Mouse (Mus musculus): Measurements from ENCODE around the gene Crebl2. TPM values are rescaled to one million over a fixed set of nuclear protein-coding genes. Genes with fewer than 3 reads are reported as not detected.

The Crebl2 gene
- total and polyA plus RNA-seq, 3 experiments = 1.4 to 2.2 (median 1.5) TPM

- H3K4me3 ChIP-seq (replicated peaks in 1 of 3; ENCODE audit: low read depth in 2 of 3, low read length in 2 of 3, poor library complexity in 1 of 3) = no peak overlapping the region
- TF ChIP-seq MYC (IDR thresholded peaks at IDR 0.05; ENCODE audit: low read depth, low read length) (no peak), CHD2 (IDR thresholded peaks at IDR 0.05; ENCODE audit: low read length) (no peak), EP300 (IDR thresholded peaks at IDR 0.05; ENCODE audit: low read length) (no peak), BHLHE40 (IDR thresholded peaks at IDR 0.05; ENCODE audit: low read depth, low read length) (no peak), USF1 (IDR thresholded peaks at IDR 0.05; ENCODE audit: low read depth, low read length) (no peak), MEF2A (IDR thresholded peaks at IDR 0.05; ENCODE audit: borderline replicate concordance, low read depth, low read length) (no peak), ETS1 (conservative IDR thresholded peaks at IDR 0.05; ENCODE audit: low read depth, low read length) (no peak), SIN3A (IDR thresholded peaks at IDR 0.05; ENCODE audit: low read length) (no peak), SMC3 (IDR thresholded peaks at IDR 0.05; ENCODE audit: low read depth, low read length) (no peak), NELFE (IDR thresholded peaks at IDR 0.05; ENCODE audit: low read depth, low read length) (no peak), NRF1 (IDR thresholded peaks at IDR 0.05; ENCODE audit: low read depth, low read length) (no peak), PAX5 (IDR thresholded peaks at IDR 0.05; ENCODE audit: low read length) (no peak), ZMIZ1 (IDR thresholded peaks at IDR 0.05; ENCODE audit: low read depth, low read length) (no peak), E2F4 (IDR thresholded peaks at IDR 0.05; ENCODE audit: insufficient replicate concordance, low read depth, low read length) (no peak), IRF4 (IDR thresholded peaks at IDR 0.05; ENCODE audit: low read depth, low read length) (no peak), GABPA (IDR thresholded peaks at IDR 0.05; ENCODE audit: insufficient replicate concordance, low read depth, low read length) (no peak), TCF12 (IDR thresholded peaks at IDR 0.05; ENCODE audit: low read depth, low read length) (no peak), JUN (IDR thresholded peaks at IDR 0.05; ENCODE audit: insufficient read depth, low read depth, low read length) (no peak), JUND (conservative IDR thresholded peaks at IDR 0.05; ENCODE audit: low read depth, low read length) (no peak)
- H3K36me3 ChIP-seq (replicated peaks in 1 of 2; ENCODE audit: control insufficient read depth in 1 of 2, insufficient read depth in 1 of 2, low read length in 1 of 2) = peaks cover 6 to 19% of the 10 kb centered on the region in 2 experiments
- H3K4me1 ChIP-seq (ENCODE audit: control insufficient read depth in 1 of 2, insufficient read depth in 2 of 2) = no peaks in the 10 kb centered on the region
- H3K9me3 ChIP-seq (replicated peaks; ENCODE audit: low read length) = no peaks in the 10 kb centered on the region
- no peaks in the 10 kb centered on the region for H3K27me3 ChIP-seq (replicated peaks)
- H3K79me2 ChIP-seq (replicated peaks; ENCODE audit: control insufficient read depth, extremely low read depth, insufficient read depth, poor library complexity, severe bottlenecking) = no peaks in the 10 kb centered on the region
- no peak overlapping the region for H3K27ac ChIP-seq (ENCODE audit: insufficient read depth, low read depth)
- no peak overlapping the region for H3K4me2 ChIP-seq (ENCODE audit: insufficient read depth, low read depth, poor library complexity, severe bottlenecking)
- no peak for DNase-seq (ENCODE audit: extremely low read depth)
- dilution Hi-C loops (cut with MboI; ENCODE audit: extremely low pct_ligation_motif_present, extremely low pct_unique_long_range_greater_than_20kb, low sequenced_read_pairs) = no loop called here
- H3K9ac ChIP-seq (ENCODE audit: insufficient read depth, low read depth) = no peak overlapping the region
- in situ Hi-C loops (cut with MboI; ENCODE audit: low pct_ligation_motif_present, low pct_unique_long_range_greater_than_20kb, low sequenced_read_pairs) = no loop called here
Observed at GRCm38 (mm10) chr6:134877276-134877675, 47.3 kb downstream of the Crebl2 start.

DNA sequence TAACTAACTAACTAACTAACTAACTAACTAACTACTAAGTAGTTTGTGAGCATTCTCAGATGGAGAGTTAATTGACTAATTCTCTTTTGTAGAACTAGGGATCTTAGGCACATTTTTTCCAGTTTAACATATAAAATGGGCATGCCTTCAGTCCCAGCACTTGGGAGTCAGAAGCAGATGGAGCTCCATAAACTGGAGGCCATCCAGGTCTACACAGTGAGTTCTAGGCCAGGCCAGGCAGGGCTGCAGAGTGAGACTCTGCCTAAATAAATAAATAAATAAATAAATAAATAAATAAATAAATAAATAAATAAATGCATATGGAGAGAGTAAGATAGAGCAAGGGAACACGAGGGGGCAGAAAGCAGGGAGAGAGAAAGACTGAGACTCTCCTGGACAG, 47.9 kb downstream of the Crebl2 start:
- no peak overlapping the region for H3K4me2 ChIP-seq (ENCODE audit: insufficient read depth, low read depth, poor library complexity, severe bottlenecking)
- H3K36me3 ChIP-seq (replicated peaks in 1 of 2; ENCODE audit: control insufficient read depth in 1 of 2, insufficient read depth in 1 of 2, low read length in 1 of 2) = peaks cover 6 to 19% of the 10 kb centered on the region in 2 experiments
- H3K27me3 ChIP-seq (replicated peaks) = no peaks in the 10 kb centered on the region
- dilution Hi-C loops (cut with MboI; ENCODE audit: extremely low pct_ligation_motif_present, extremely low pct_unique_long_range_greater_than_20kb, low sequenced_read_pairs) = no loop called here
- no peak overlapping the region for H3K4me3 ChIP-seq (replicated peaks in 1 of 3; ENCODE audit: low read depth in 2 of 3, low read length in 2 of 3, poor library complexity in 1 of 3)
- no peak overlapping the region for H3K27ac ChIP-seq (ENCODE audit: insufficient read depth, low read depth)
- no peak for DNase-seq (ENCODE audit: extremely low read depth)
- TF ChIP-seq ZNF384 (IDR thresholded peaks at IDR 0.05; ENCODE audit: low read depth, low read length) (no peak), HCFC1 (IDR thresholded peaks at IDR 0.05; ENCODE audit: low read depth, low read length) (no peak), NELFE (IDR thresholded peaks at IDR 0.05; ENCODE audit: low read depth, low read length) (no peak), ETS1 (conservative IDR thresholded peaks at IDR 0.05; ENCODE audit: low read depth, low read length) (no peak), ZKSCAN1 (IDR thresholded peaks at IDR 0.05; ENCODE audit: borderline replicate concordance, low read depth, low read length) (no peak), CTCF (conservative IDR thresholded peaks at IDR 0.05 in 1 of 2, IDR thresholded peaks at IDR 0.05 in 1 of 2; ENCODE audit: low read depth in 2 of 2, low read length in 2 of 2) (no peak), GABPA (IDR thresholded peaks at IDR 0.05; ENCODE audit: insufficient replicate concordance, low read depth, low read length) (no peak), MAX (IDR thresholded peaks at IDR 0.05; ENCODE audit: low read length) (no peak), ZC3H11A (IDR thresholded peaks at IDR 0.05; ENCODE audit: low read depth, low read length) (no peak), SMC3 (IDR thresholded peaks at IDR 0.05; ENCODE audit: low read depth, low read length) (no peak)
- H3K79me2 ChIP-seq (replicated peaks; ENCODE audit: control insufficient read depth, extremely low read depth, insufficient read depth, poor library complexity, severe bottlenecking) = no peaks in the 10 kb centered on the region
- no peak overlapping the region for H3K9ac ChIP-seq (ENCODE audit: insufficient read depth, low read depth)
- in situ Hi-C loops (cut with MboI; ENCODE audit: low pct_ligation_motif_present, low pct_unique_long_range_greater_than_20kb, low sequenced_read_pairs) = no loop called here
- no peaks in the 10 kb centered on the region for H3K9me3 ChIP-seq (replicated peaks; ENCODE audit: low read length)
- H3K4me1 ChIP-seq (ENCODE audit: control insufficient read depth in 1 of 2, insufficient read depth in 2 of 2) = no peaks in the 10 kb centered on the region

All from CH12.LX (cell line).